Mouse (Mus musculus): ENCODE measurements around the gene Nol4l. TPM values are rescaled to one million over a fixed set of nuclear protein-coding genes. Genes with fewer than 3 reads are reported as not detected.

The Nol4l gene
- polyA plus RNA-seq, 1 experiment from 2014 or later = 13.2 TPM

- WGBS = under 1% methylated on average over 59 of the region's 59 CpGs
- peak; percentile 55 for ATAC-seq (ENCODE audit: low FRiP score, low read depth)
- H3K9me3 ChIP-seq = no peaks in the 10 kb centered on the region
- peak overlapping the region; percentile 90 for H3K9ac ChIP-seq
- H3K4me3 ChIP-seq = peak overlapping the region; percentile 92
- peak overlapping the region; percentile 95 for H3K4me2 ChIP-seq (replicated peaks)
- H3K27ac ChIP-seq = peak overlapping the region; percentile 95
- H3K27me3 ChIP-seq = no peaks in the 10 kb centered on the region
- H3K36me3 ChIP-seq = no peaks in the 10 kb centered on the region
- H3K4me1 ChIP-seq = peaks cover 44% of the 10 kb centered on the region
These were observed 84.4 kb downstream of the Nol4l start for GRCm38 (mm10) chr2:153445137-153446016.

GRCm38 (mm10) chr2:153444254-153445136, 85.3 kb downstream of the Nol4l start:
- Histone ChIP-seq H3K4me2 (replicated peaks) (peak overlapping the region; percentile 95), H3K4me1 (peaks cover 46% of the 10 kb centered on the region), H3K4me3 (peak overlapping the region; percentile 92), H3K27ac (peak overlapping the region; percentile 95), H3K9ac (peak overlapping the region; percentile 90), H3K9me3 (no peaks in the 10 kb centered on the region), H3K36me3 (no peaks in the 10 kb centered on the region), H3K27me3 (no peaks in the 10 kb centered on the region)
- under 1% methylated on average over 33 of the region's 64 CpGs for WGBS
- ATAC-seq (ENCODE audit: low FRiP score, low read depth) = peak; percentile 62

GRCm38 (mm10) chr2:153443434-153444240, 86.1 kb downstream of the Nol4l start:
- Histone ChIP-seq H3K4me3 (peak overlapping the region; percentile 92), H3K9me3 (no peaks in the 10 kb centered on the region), H3K36me3 (no peaks in the 10 kb centered on the region), H3K27ac (peak overlapping the region; percentile 95), H3K9ac (peak overlapping the region; percentile 90), H3K27me3 (no peaks in the 10 kb centered on the region), H3K4me2 (replicated peaks) (peak overlapping the region; percentile 95), H3K4me1 (peaks cover 53% of the 10 kb centered on the region)
- ATAC-seq (ENCODE audit: low FRiP score, low read depth) = peak; percentile 71
- WGBS = 1% methylated on average over 57 of the region's 59 CpGs

- no peaks in the 10 kb centered on the region for H3K36me3 ChIP-seq
- peak overlapping the region; percentile 95; the same call in 1 of the 2 replicates for H3K27ac ChIP-seq
- no peak for ATAC-seq (ENCODE audit: low FRiP score, low read depth)
- peak overlapping the region; percentile 92 for H3K4me3 ChIP-seq
- peak overlapping the region; percentile 95 for H3K4me2 ChIP-seq (replicated peaks)
- H3K27me3 ChIP-seq = no peaks in the 10 kb centered on the region
- WGBS = 5% methylated on average over 5 of the region's 5 CpGs
- peaks cover 62% of the 10 kb centered on the region for H3K4me1 ChIP-seq
- no peaks in the 10 kb centered on the region for H3K9me3 ChIP-seq
- H3K9ac ChIP-seq = peak overlapping the region; percentile 90
These were observed 87.1 kb downstream of the Nol4l start for GRCm38 (mm10) chr2:153442720-153443119.

- H3K27me3 ChIP-seq = no peaks in the 10 kb centered on the region
- peak overlapping the region; percentile 95 for H3K4me2 ChIP-seq (replicated peaks)
- H3K36me3 ChIP-seq = no peaks in the 10 kb centered on the region
- peaks cover 70% of the 10 kb centered on the region for H3K4me1 ChIP-seq
- 0 out of 2 replicates have a peak overlapping the region, but pooled peaks have one; percentile 90 for H3K9ac ChIP-seq
- H3K9me3 ChIP-seq = no peaks in the 10 kb centered on the region
- WGBS = 21% methylated on average over 3 of the region's 3 CpGs
- H3K4me3 ChIP-seq = no peak overlapping the region
- ATAC-seq (ENCODE audit: low FRiP score, low read depth) = no peak
- peak overlapping the region; percentile 72; the same call in 1 of the 2 replicates for H3K27ac ChIP-seq
These were observed 88.5 kb downstream of the Nol4l start for GRCm38 (mm10) chr2:153441228-153441627.

GRCm38 (mm10) chr2:153440755-153441154, 89.0 kb downstream of the Nol4l start:
- Histone ChIP-seq H3K9me3 (no peaks in the 10 kb centered on the region), H3K27me3 (no peaks in the 10 kb centered on the region), H3K36me3 (peaks cover 4% of the 10 kb centered on the region), H3K4me1 (peaks cover 71% of the 10 kb centered on the region), H3K9ac (no peak overlapping the region), H3K27ac (peak overlapping the region; percentile 72; the same call in 1 of the 2 replicates), H3K4me3 (no peak overlapping the region), H3K4me2 (replicated peaks) (peak overlapping the region; percentile 95)
- 46% methylated on average over 2 of the region's 2 CpGs for WGBS
- ATAC-seq (ENCODE audit: low FRiP score, low read depth) = no peak

GRCm38 (mm10) chr2:153437306-153437659, 92.5 kb downstream of the Nol4l start:
- H3K4me2 ChIP-seq (replicated peaks) = peak overlapping the region; percentile 50
- peaks cover 94% of the 10 kb centered on the region for H3K4me1 ChIP-seq
- peaks cover 28% of the 10 kb centered on the region for H3K36me3 ChIP-seq
- H3K9me3 ChIP-seq = no peaks in the 10 kb centered on the region
- no peaks in the 10 kb centered on the region for H3K27me3 ChIP-seq
- peak overlapping the region; percentile 83 for H3K27ac ChIP-seq
- 25% methylated on average over 2 of the region's 2 CpGs for WGBS
- H3K4me3 ChIP-seq = no peak overlapping the region
- no peak for ATAC-seq (ENCODE audit: low FRiP score, low read depth)
- peak overlapping the region; percentile 50; the same call in 1 of the 2 replicates for H3K9ac ChIP-seq

- H3K36me3 ChIP-seq = peaks cover 33% of the 10 kb centered on the region
- peak overlapping the region; percentile 50; the same call in 1 of the 2 replicates for H3K9ac ChIP-seq
- H3K4me3 ChIP-seq = no peak overlapping the region
- H3K4me1 ChIP-seq = peaks cover 94% of the 10 kb centered on the region
- peak overlapping the region; percentile 83 for H3K27ac ChIP-seq
- H3K4me2 ChIP-seq (replicated peaks) = peak overlapping the region; percentile 50
- WGBS = 14% methylated on average over 6 of the region's 6 CpGs
- ATAC-seq (ENCODE audit: low FRiP score, low read depth) = peak; percentile 16; the same call in 1 of the 2 replicates
- no peaks in the 10 kb centered on the region for H3K9me3 ChIP-seq
- no peaks in the 10 kb centered on the region for H3K27me3 ChIP-seq
These were observed 93.0 kb downstream of the Nol4l start for GRCm38 (mm10) chr2:153436641-153437305.

- peaks cover 49% of the 10 kb centered on the region for H3K36me3 ChIP-seq
- no peak overlapping the region for H3K4me2 ChIP-seq (replicated peaks)
- H3K27ac ChIP-seq = peak overlapping the region; percentile 72
- H3K4me1 ChIP-seq = peaks cover 79% of the 10 kb centered on the region
- WGBS = 28% methylated on average over 9 of the region's 9 CpGs
- no peak overlapping the region for H3K4me3 ChIP-seq
- no peak overlapping the region for H3K9ac ChIP-seq
- peak; percentile 12; the same call in 1 of the 2 replicates for ATAC-seq (ENCODE audit: low FRiP score, low read depth)
- no peaks in the 10 kb centered on the region for H3K27me3 ChIP-seq
- no peaks in the 10 kb centered on the region for H3K9me3 ChIP-seq
These were observed 94.6 kb downstream of the Nol4l start for GRCm38 (mm10) chr2:153434880-153435831.

GRCm38 (mm10) chr2:153433859-153434258, 95.9 kb downstream of the Nol4l start:
- WGBS = 25% methylated on average over 3 of the region's 3 CpGs
- Histone ChIP-seq H3K27me3 (no peaks in the 10 kb centered on the region), H3K4me2 (replicated peaks) (no peak overlapping the region), H3K9me3 (no peaks in the 10 kb centered on the region), H3K36me3 (peaks cover 61% of the 10 kb centered on the region), H3K9ac (no peak overlapping the region), H3K4me3 (no peak overlapping the region), H3K27ac (no peak overlapping the region), H3K4me1 (peaks cover 72% of the 10 kb centered on the region)
- ATAC-seq (ENCODE audit: low FRiP score, low read depth) = no peak

All from limb, embryonic 13.5 days (tissue).